Mouse (Mus musculus) limb, embryonic 15.5 days (tissue): Measurements from ENCODE around the gene Cmip. TPM values are rescaled to one million over a fixed set of nuclear protein-coding genes. Genes with fewer than 3 reads are reported as not detected.

ENCODE experiments used
- ATAC-seq: fragments of 200-750 bp; cut with Nextera tagmentation; 2 replicates; pipeline ENCODE4 v1.8.0; 2017; ENCODE audit warnings: low read depth, moderate TSS enrichment; ENCODE audit not compliant: insufficient number of reproducible peaks, low FRiP score, low TSS enrichment
- H3K27ac ChIP-seq: fragments of 300-500 bp; sonication (generic); 2 replicates; pipeline ENCODE4 v1.5.1; 2015; ENCODE audit warnings: moderate library complexity, mild to moderate bottlenecking, inconsistent platforms
- H3K27me3 ChIP-seq: fragments of 300-500 bp; sonication (generic); 2 replicates; pipeline ENCODE4 v1.6.1; 2015; ENCODE audit warnings: inconsistent platforms
- H3K36me3 ChIP-seq: fragments of 300-500 bp; sonication (generic); 2 replicates; pipeline ENCODE4 v1.6.1; 2015; ENCODE audit warnings: inconsistent platforms
- H3K4me1 ChIP-seq: fragments of 300-500 bp; sonication (generic); 2 replicates; pipeline ENCODE4 v1.6.1; 2015; ENCODE audit warnings: inconsistent platforms
- H3K4me2 ChIP-seq: fragments of 300-500 bp; sonication (generic); 2 replicates; pipeline ENCODE4 v1.6.1; 2015; ENCODE audit warnings: mild to moderate bottlenecking, inconsistent platforms
- H3K4me3 ChIP-seq: fragments of 300-500 bp; sonication (generic); 2 replicates; pipeline ENCODE4 v1.5.1; 2015; ENCODE audit warnings: mild to moderate bottlenecking, inconsistent platforms
- H3K9ac ChIP-seq: fragments of 300-500 bp; sonication (generic); 2 replicates; pipeline ENCODE4 v1.6.1; 2015; ENCODE audit warnings: inconsistent platforms
- H3K9me3 ChIP-seq: fragments of 300-500 bp; sonication (generic); 2 replicates; pipeline ENCODE4 v1.6.1; 2016; ENCODE audit warnings: inconsistent platforms
- WGBS: fragments of 180-500 bp; shearing (Covaris S2); methylation state at CpG from one replicate; pipeline ENCODE4 v1.1.7; 2015; 5-methylcytosine and 5-hydroxymethylcytosine counted together
- polyA plus RNA-seq: library from polyadenylated mRNA; unstranded; fragments of >200 nt; fragmentation: Nextera tagmentation; extraction: Ambion mirVana; gene quantifications from 2 replicates; pipeline ENCODE4 v1.2.1, GENCODE M21; 2015

Gene Cmip
- polyA plus RNA-seq, result 18.8 and 20.7 TPM in 2 replicates

GRCm38 (mm10) chr8:117257029-117257820, at the start of gene Cmip:
Gene Cmip (plus strand): TSS chr8:117257064.
- Histone ChIP-seq H3K4me3 (peak within 1 kb of the TSS; percentile 92), H3K4me1 (peaks cover 45% of the 10 kb centered on the region), H3K9ac (peak within 1 kb of the TSS; percentile 82), H3K27me3 (no peaks in the 10 kb centered on the region), H3K9me3 (no peaks in the 10 kb centered on the region), H3K4me2 (peak within 1 kb of the TSS; percentile 79), H3K36me3 (no peaks in the 10 kb centered on the region), H3K27ac (peak within 1 kb of the TSS; percentile 87)
- WGBS, result under 1% methylated on average over 47 of the region's 65 CpGs
- no peak; the same call in 1 of the 2 replicates for ATAC-seq

- WGBS, result 76% methylated on average over 12 of the region's 12 CpGs
- no peak for ATAC-seq
- Histone ChIP-seq H3K27ac (no peak overlapping the region), H3K4me3 (no peak overlapping the region), H3K9me3 (no peaks in the 10 kb centered on the region), H3K4me2 (no peak overlapping the region), H3K9ac (no peak overlapping the region), H3K27me3 (no peaks in the 10 kb centered on the region), H3K4me1 (no peaks in the 10 kb centered on the region; the same call in 1 of the 2 replicates), H3K36me3 (peaks cover 23% of the 10 kb centered on the region)
Observed at GRCm38 (mm10) chr8:117209150-117209549, 47.7 kb upstream of the Cmip start.

GRCm38 (mm10) chr8:117212100-117212499, 44.8 kb upstream of the Cmip start:
- no peak for ATAC-seq
- Histone ChIP-seq H3K4me3 (no peak overlapping the region), H3K4me2 (no peak overlapping the region), H3K9ac (no peak overlapping the region), H3K9me3 (no peaks in the 10 kb centered on the region), H3K27me3 (no peaks in the 10 kb centered on the region), H3K27ac (no peak overlapping the region), H3K4me1 (no peaks in the 10 kb centered on the region), H3K36me3 (peaks cover 17% of the 10 kb centered on the region; the same call in 1 of the 2 replicates)
- 86% methylated on average over 11 of the region's 11 CpGs for whole genome bisulfite sequencing

GRCm38 (mm10) chr8:117217724-117218123, 39.1 kb upstream of the Cmip start:
- H3K9ac ChIP-seq, result no peak overlapping the region
- H3K9me3 ChIP-seq, result no peaks in the 10 kb centered on the region
- H3K4me1 ChIP-seq, result no peaks in the 10 kb centered on the region
- 0 out of 2 replicates have a peak, but pooled peaks cover 6% of the 10 kb centered on the region for H3K36me3 ChIP-seq
- no peak for ATAC-seq
- no peak overlapping the region for H3K27ac ChIP-seq
- 81% methylated on average over 2 of the region's 2 CpGs for WGBS
- H3K27me3 ChIP-seq, result no peaks in the 10 kb centered on the region
- no peak overlapping the region for H3K4me3 ChIP-seq
- H3K4me2 ChIP-seq, result no peak overlapping the region

- no peak for ATAC-seq
- Histone ChIP-seq H3K4me2 (no peak overlapping the region), H3K4me1 (no peaks in the 10 kb centered on the region), H3K27ac (no peak overlapping the region), H3K4me3 (no peak overlapping the region), H3K36me3 (no peaks in the 10 kb centered on the region), H3K9me3 (no peaks in the 10 kb centered on the region), H3K9ac (no peak overlapping the region), H3K27me3 (no peaks in the 10 kb centered on the region)
- WGBS, result 70% methylated on average over 6 of the region's 6 CpGs
Observed at GRCm38 (mm10) chr8:117222396-117222795, 34.5 kb upstream of the Cmip start.

GRCm38 (mm10) chr8:117224630-117225029, 32.2 kb upstream of the Cmip start:
- ATAC-seq, result no peak
- Histone ChIP-seq H3K9me3 (no peaks in the 10 kb centered on the region), H3K9ac (no peak overlapping the region), H3K4me3 (peak overlapping the region; percentile 35), H3K27ac (no peak overlapping the region), H3K4me1 (no peaks in the 10 kb centered on the region), H3K4me2 (peak overlapping the region; percentile 52), H3K27me3 (no peaks in the 10 kb centered on the region), H3K36me3 (no peaks in the 10 kb centered on the region)
- 10% methylated on average over 9 of the region's 9 CpGs for WGBS

- H3K27me3 ChIP-seq, result no peaks in the 10 kb centered on the region
- no peak overlapping the region for H3K4me2 ChIP-seq
- no peaks in the 10 kb centered on the region for H3K36me3 ChIP-seq
- no peaks in the 10 kb centered on the region for H3K4me1 ChIP-seq
- H3K9me3 ChIP-seq, result no peaks in the 10 kb centered on the region
- H3K27ac ChIP-seq, result no peak overlapping the region
- H3K9ac ChIP-seq, result no peak overlapping the region
- ATAC-seq, result no peak
- 86% methylated on average over 12 of the region's 12 CpGs for WGBS
- H3K4me3 ChIP-seq, result no peak overlapping the region
Observed at GRCm38 (mm10) chr8:117226306-117226705, 30.6 kb upstream of the Cmip start.

GRCm38 (mm10) chr8:117227339-117227738, 29.5 kb upstream of the Cmip start:
- H3K36me3 ChIP-seq, result no peaks in the 10 kb centered on the region
- no peak overlapping the region for H3K9ac ChIP-seq
- no peak overlapping the region for H3K4me2 ChIP-seq
- H3K4me3 ChIP-seq, result no peak overlapping the region
- H3K27ac ChIP-seq, result no peak overlapping the region
- H3K4me1 ChIP-seq, result no peaks in the 10 kb centered on the region
- WGBS, result 82% methylated on average over 2 of the region's 2 CpGs
- no peak for ATAC-seq
- H3K27me3 ChIP-seq, result no peaks in the 10 kb centered on the region
- H3K9me3 ChIP-seq, result no peaks in the 10 kb centered on the region

GRCm38 (mm10) chr8:117233199-117233598, 23.7 kb upstream of the Cmip start:
- no peak overlapping the region for H3K4me3 ChIP-seq
- H3K36me3 ChIP-seq, result no peaks in the 10 kb centered on the region
- H3K9ac ChIP-seq, result no peak overlapping the region
- ATAC-seq, result no peak
- WGBS, result 80% methylated on average over 7 of the region's 7 CpGs
- H3K4me2 ChIP-seq, result no peak overlapping the region
- no peak overlapping the region for H3K27ac ChIP-seq
- no peaks in the 10 kb centered on the region for H3K27me3 ChIP-seq
- no peaks in the 10 kb centered on the region for H3K4me1 ChIP-seq
- no peaks in the 10 kb centered on the region for H3K9me3 ChIP-seq

- no peaks in the 10 kb centered on the region for H3K4me1 ChIP-seq
- no peak overlapping the region for H3K4me3 ChIP-seq
- no peak overlapping the region for H3K9ac ChIP-seq
- no peaks in the 10 kb centered on the region for H3K27me3 ChIP-seq
- 93% methylated on average over 4 of the region's 4 CpGs for WGBS
- H3K36me3 ChIP-seq, result no peaks in the 10 kb centered on the region
- no peak for ATAC-seq
- no peak overlapping the region for H3K27ac ChIP-seq
- H3K4me2 ChIP-seq, result no peak overlapping the region
- no peaks in the 10 kb centered on the region for H3K9me3 ChIP-seq
Observed at GRCm38 (mm10) chr8:117236531-117236930, 20.3 kb upstream of the Cmip start.

- H3K4me1 ChIP-seq, result no peaks in the 10 kb centered on the region
- H3K4me2 ChIP-seq, result no peak overlapping the region
- H3K9ac ChIP-seq, result no peak overlapping the region
- H3K36me3 ChIP-seq, result no peaks in the 10 kb centered on the region
- WGBS, result 70% methylated on average over 5 of the region's 5 CpGs
- no peaks in the 10 kb centered on the region for H3K9me3 ChIP-seq
- H3K4me3 ChIP-seq, result no peak overlapping the region
- no peaks in the 10 kb centered on the region for H3K27me3 ChIP-seq
- no peak for ATAC-seq
- H3K27ac ChIP-seq, result no peak overlapping the region
Observed at GRCm38 (mm10) chr8:117240326-117240725, 16.5 kb upstream of the Cmip start.

GRCm38 (mm10) chr8:117240841-117241494, 15.9 kb upstream of the Cmip start:
- no peaks in the 10 kb centered on the region for H3K36me3 ChIP-seq
- no peaks in the 10 kb centered on the region for H3K4me1 ChIP-seq
- H3K4me3 ChIP-seq, result no peak overlapping the region
- WGBS, result 78% methylated on average over 5 of the region's 5 CpGs
- H3K27me3 ChIP-seq, result no peaks in the 10 kb centered on the region
- H3K27ac ChIP-seq, result no peak overlapping the region
- no peak for ATAC-seq
- H3K9me3 ChIP-seq, result no peaks in the 10 kb centered on the region
- no peak overlapping the region for H3K9ac ChIP-seq
- H3K4me2 ChIP-seq, result no peak overlapping the region
